Mouse (Mus musculus) MEL (cell line): Measurements from ENCODE around the gene Kpnb1. TPM values are rescaled to one million over a fixed set of nuclear protein-coding genes. Genes with fewer than 3 reads are reported as not detected.
A peak's percentile ranks its signal among the peaks of the same experiment; 100 is the strongest.

Source experiments
- DNase-seq: peaks from one replicate; pipeline ENCODE4 v3.0.0; 2011; ENCODE audit warnings: low read depth, low spot score
- H3K27ac ChIP-seq: 2 replicates; pipeline ENCODE4 v1.5.1; 2012; ENCODE audit warnings: low read depth, mild to moderate bottlenecking, control low read depth, low read length, moderate library complexity; ENCODE audit not compliant: control insufficient read depth
- H3K27me3 ChIP-seq, 2 experiments: fragments of 150-350 bp in 1 of 2; sonication (generic) in 1 of 2; 2 replicates each; pipeline ENCODE4 v1.6.1; 2012; ENCODE audit warnings: low read length in 2 of 2, mild to moderate bottlenecking in 2 of 2, improper control_type of control experiment in 1 of 2, moderate library complexity in 1 of 2; ENCODE audit not compliant: insufficient read depth in 2 of 2, control insufficient read depth in 1 of 2
- H3K36me3 ChIP-seq, 2 experiments: 2 replicates each; pipeline ENCODE4 v1.6.1; 2012 to 2014; ENCODE audit warnings: low read length in 2 of 2, improper control_type of control experiment in 1 of 2, inconsistent platforms in 1 of 2, mild to moderate bottlenecking in 1 of 2; ENCODE audit not compliant: insufficient read depth in 2 of 2, control insufficient read depth in 1 of 2
- H3K4me1 ChIP-seq, 2 experiments: fragments of 150-350 bp in 1 of 2; sonication (generic) in 1 of 2; 2 replicates each; pipeline ENCODE4 v1.6.1; 2012; ENCODE audit warnings: low read length in 2 of 2, improper control_type of control experiment in 1 of 2, mild to moderate bottlenecking in 1 of 2; ENCODE audit not compliant: insufficient read depth in 2 of 2, control insufficient read depth in 1 of 2
- H3K4me3 ChIP-seq, 2 experiments: fragments of 150-350 bp in 1 of 2; sonication (generic) in 1 of 2; 2 replicates each; pipeline ENCODE4 v1.5.1; 2012; ENCODE audit warnings: low read depth in 2 of 2, low read length in 2 of 2, mild to moderate bottlenecking in 2 of 2, moderate library complexity in 2 of 2, control low read depth in 1 of 2, improper control_type of control experiment in 1 of 2; ENCODE audit not compliant: control insufficient read depth in 1 of 2, insufficient read depth in 1 of 2
- H3K79me2 ChIP-seq: 2 replicates; pipeline ENCODE4 v1.6.1; 2012; ENCODE audit warnings: mild to moderate bottlenecking, low read length, moderate library complexity; ENCODE audit not compliant: control insufficient read depth, poor library complexity, insufficient read depth
- H3K9ac ChIP-seq: 2 replicates; pipeline ENCODE4 v1.6.1; 2012; ENCODE audit warnings: low read depth, mild to moderate bottlenecking, control low read depth, low read length, moderate library complexity; ENCODE audit not compliant: control insufficient read depth, poor library complexity, severe bottlenecking
- H3K9me3 ChIP-seq: fragments of 150-350 bp; sonication (generic); replicated peaks from 2 replicates; pipeline ENCODE4 v1.6.1; 2012; ENCODE audit warnings: mild to moderate bottlenecking, low read length, improper control_type of control experiment, moderate library complexity; ENCODE audit not compliant: insufficient read depth
- BHLHE40 ChIP-seq: IDR thresholded peaks from 2 replicates; pipeline ENCODE4 v1.6.1; 2012; ENCODE audit warnings: low read depth, mild to moderate bottlenecking, inconsistent platforms, low read length, improper control_type of control experiment, borderline replicate concordance
- E2F4 ChIP-seq: IDR thresholded peaks from 2 replicates; pipeline ENCODE4 v1.6.1; 2011; ENCODE audit warnings: low read depth, low read length, improper control_type of control experiment, borderline replicate concordance
- ELF1 ChIP-seq: IDR thresholded peaks from 2 replicates; pipeline ENCODE4 v1.6.1; 2014; ENCODE audit warnings: low read depth, mild to moderate bottlenecking, inconsistent platforms, low read length, improper control_type of control experiment, moderate library complexity
- EP300 ChIP-seq, 2 experiments: IDR thresholded peaks; 2 replicates each; pipeline ENCODE4 v1.6.1; 2011; ENCODE audit warnings: improper control_type of control experiment in 2 of 2, low read length in 2 of 2, low read depth in 1 of 2, mild to moderate bottlenecking in 1 of 2
- ETS1 ChIP-seq: IDR thresholded peaks from 2 replicates; pipeline ENCODE4 v1.6.1; 2012; ENCODE audit warnings: low read depth, mild to moderate bottlenecking, inconsistent platforms, low read length, improper control_type of control experiment, moderate library complexity
- GATA1 ChIP-seq: IDR thresholded peaks from 2 replicates; pipeline ENCODE4 v1.6.1; 2011; ENCODE audit warnings: low read depth, low read length, improper control_type of control experiment
- HCFC1 ChIP-seq: IDR thresholded peaks from 2 replicates; pipeline ENCODE4 v1.6.1; 2012; ENCODE audit warnings: low read depth, mild to moderate bottlenecking, inconsistent platforms, low read length, improper control_type of control experiment, moderate library complexity
- MAFK ChIP-seq: IDR thresholded peaks from 2 replicates; pipeline ENCODE4 v1.6.1; 2011; ENCODE audit warnings: low read depth, mild to moderate bottlenecking, low read length, improper control_type of control experiment, borderline replicate concordance
- MXI1 ChIP-seq: IDR thresholded peaks from 2 replicates; pipeline ENCODE4 v1.6.1; 2011; ENCODE audit warnings: mild to moderate bottlenecking, low read depth, low read length, improper control_type of control experiment
- MYB ChIP-seq: IDR thresholded peaks from 2 replicates; pipeline ENCODE4 v1.6.1; 2011; ENCODE audit warnings: mild to moderate bottlenecking, low read depth, low read length, improper control_type of control experiment
- MYC ChIP-seq: IDR thresholded peaks from 2 replicates; pipeline ENCODE4 v1.6.1; 2011; ENCODE audit warnings: low read depth, mild to moderate bottlenecking, low read length, improper control_type of control experiment, moderate library complexity
- NELFE ChIP-seq: IDR thresholded peaks from 2 replicates; pipeline ENCODE4 v1.6.1; 2011; ENCODE audit warnings: low read depth, low read length, improper control_type of control experiment
- POLR2A ChIP-seq, 2 experiments: IDR thresholded peaks; 2 replicates each; pipeline ENCODE4 v1.6.1; 2011 to 2012; ENCODE audit warnings: low read length in 2 of 2, mild to moderate bottlenecking in 2 of 2, control low read depth in 1 of 2, improper control_type of control experiment in 1 of 2, low read depth in 1 of 2, moderate library complexity in 1 of 2; ENCODE audit not compliant: control insufficient read depth in 1 of 2, insufficient read depth in 1 of 2, poor library complexity in 1 of 2
- POLR2AphosphoS2 ChIP-seq: IDR thresholded peaks from 2 replicates; pipeline ENCODE4 v1.6.1; 2011; ENCODE audit warnings: low read length, improper control_type of control experiment
- POLR2AphosphoS5 ChIP-seq: IDR thresholded peaks from 2 replicates; pipeline ENCODE4 v1.6.1; 2012; ENCODE audit warnings: low read depth, borderline replicate concordance, mild to moderate bottlenecking, inconsistent platforms, low read length, moderate library complexity, mixed read lengths
- RAD21 ChIP-seq: IDR thresholded peaks from 2 replicates; pipeline ENCODE4 v1.6.1; 2011; ENCODE audit warnings: mild to moderate bottlenecking, low read depth, low read length, improper control_type of control experiment
- RCOR1 ChIP-seq: IDR thresholded peaks from 2 replicates; pipeline ENCODE4 v1.6.1; 2012; ENCODE audit warnings: low read depth, mild to moderate bottlenecking, inconsistent platforms, low read length, improper control_type of control experiment
- SIN3A ChIP-seq: IDR thresholded peaks from 2 replicates; pipeline ENCODE4 v1.6.1; 2012; ENCODE audit warnings: low read length, improper control_type of control experiment, inconsistent platforms
- TAL1 ChIP-seq: IDR thresholded peaks from 2 replicates; pipeline ENCODE4 v1.6.1; 2012; ENCODE audit warnings: mild to moderate bottlenecking, inconsistent platforms, low read length, moderate library complexity, mixed read lengths
- TBP ChIP-seq: IDR thresholded peaks from 2 replicates; pipeline ENCODE4 v1.8.0; 2011; ENCODE audit warnings: low read depth, low read length, improper control_type of control experiment
- TCF12 ChIP-seq: IDR thresholded peaks from 2 replicates; pipeline ENCODE4 v1.6.1; 2014; ENCODE audit warnings: low read depth, mild to moderate bottlenecking, inconsistent platforms, low read length, improper control_type of control experiment, moderate library complexity
- UBTF ChIP-seq: IDR thresholded peaks from 2 replicates; pipeline ENCODE4 v1.6.1; 2012; ENCODE audit warnings: low read depth, mild to moderate bottlenecking, inconsistent platforms, low read length, improper control_type of control experiment, moderate library complexity, borderline replicate concordance; ENCODE audit not compliant: insufficient read depth
- USF1 ChIP-seq: IDR thresholded peaks from 2 replicates; pipeline ENCODE4 v1.6.1; 2014; ENCODE audit warnings: low read depth, mild to moderate bottlenecking, inconsistent platforms, low read length, improper control_type of control experiment, moderate library complexity
- USF2 ChIP-seq, 2 experiments: IDR thresholded peaks; 2 replicates each; pipeline ENCODE4 v1.6.1; 2011 to 2012; ENCODE audit warnings: improper control_type of control experiment in 2 of 2, low read length in 2 of 2, borderline replicate concordance in 1 of 2, inconsistent platforms in 1 of 2, low read depth in 1 of 2, mild to moderate bottlenecking in 1 of 2; ENCODE audit not compliant: insufficient read depth in 1 of 2
- ZC3H11A ChIP-seq: IDR thresholded peaks from 2 replicates; pipeline ENCODE4 v1.6.1; 2012; ENCODE audit warnings: low read depth, mild to moderate bottlenecking, inconsistent platforms, low read length, improper control_type of control experiment
- ZMIZ1 ChIP-seq: IDR thresholded peaks from 2 replicates; pipeline ENCODE4 v1.6.1; 2012; ENCODE audit warnings: low read depth, mild to moderate bottlenecking, inconsistent platforms, low read length, improper control_type of control experiment, moderate library complexity
- ZNF384 ChIP-seq: IDR thresholded peaks from 2 replicates; pipeline ENCODE4 v1.6.1; 2012; ENCODE audit warnings: low read depth, mild to moderate bottlenecking, inconsistent platforms, low read length, improper control_type of control experiment
- polyA plus RNA-seq, 2 experiments: library from polyadenylated mRNA; stranded (reverse) in 1 of 2; unstranded in 1 of 2; fragments of >175 nt in 1 of 2; fragments of >200 nt in 1 of 2; gene quantifications; 2 replicates each; pipeline versions ENCODE4 v1.2.1 to v1.2.4; 2012; ENCODE audit warnings: low replicate concordance in 2 of 2, low read depth in 1 of 2; ENCODE audit not compliant: insufficient read length in 2 of 2, insufficient read depth in 1 of 2, missing spikeins in 1 of 2
- total RNA-seq: library from RNA; depleted of rRNA; stranded (reverse); fragments of 300-350 nt; gene quantifications from 2 replicates; pipeline ENCODE4 v1.2.3, GENCODE M21; 2012

Kpnb1 gene
- total and polyA plus RNA-seq, 3 experiments: 237 to 463 (median 275) TPM

- H3K36me3 ChIP-seq: peaks cover 0 to 34% of the 10 kb centered on the region in 2 experiments; a peak in 2 of 4 replicates
- no peak overlapping the region for H3K27ac ChIP-seq
- no peak for DNase-seq
- peak overlapping the region; percentile 62 to 88 for H3K4me3 ChIP-seq
- no peaks in the 10 kb centered on the region for H3K9me3 ChIP-seq
- TF ChIP-seq POLR2A (IDR thresholded peaks at IDR 0.05; ENCODE audit: control insufficient read depth in 1 of 2, insufficient read depth in 1 of 2, low read depth in 1 of 2, low read length in 2 of 2, poor library complexity in 1 of 2) (0 out of 4 replicates have a peak, but pooled peaks of 1 of the 2 experiments have one; percentile 14), EP300 (IDR thresholded peaks at IDR 0.05; ENCODE audit: low read depth in 1 of 2, low read length in 2 of 2) (no peak)
- H3K4me1 ChIP-seq: peaks cover 29 to 36% of the 10 kb centered on the region in 2 experiments
- no peaks in the 10 kb centered on the region; the same call in 1 of the 2 replicates for H3K79me2 ChIP-seq
- H3K27me3 ChIP-seq: no peaks in the 10 kb centered on the region
- peak overlapping the region; percentile 59 for H3K9ac ChIP-seq
Measured at GRCm38 (mm10) chr11:97127470-97128223, 60.0 kb downstream of the Kpnb1 start.

- Histone ChIP-seq H3K27me3 (no peaks in the 10 kb centered on the region), H3K79me2 (no peaks in the 10 kb centered on the region; the same call in 1 of the 2 replicates), H3K4me1 (peaks cover 29 to 36% of the 10 kb centered on the region in 2 experiments), H3K27ac (no peak overlapping the region), H3K9ac (peak overlapping the region; percentile 59), H3K9me3 (no peaks in the 10 kb centered on the region), H3K4me3 (peak overlapping the region; percentile 62 to 88), H3K36me3 (peaks cover 0 to 34% of the 10 kb centered on the region in 2 experiments; a peak in 2 of 4 replicates)
- peak; percentile 87 for DNase-seq
- no peak for TF ChIP-seq MAFK
- TF ChIP-seq E2F4: no peak
- no peak for TF ChIP-seq ZC3H11A
- TF ChIP-seq TAL1: no peak
- no peak for TF ChIP-seq USF1
- TF ChIP-seq NELFE: peak; percentile 51
- peak; percentile 15 for TF ChIP-seq MXI1
- TF ChIP-seq SIN3A: peak; percentile 11; the same call in 1 of the 2 replicates
- peak in 1 of 2 experiments; percentile 61; a peak in 1 of 4 replicates for TF ChIP-seq POLR2A (IDR thresholded peaks at IDR 0.05; ENCODE audit: control insufficient read depth in 1 of 2, insufficient read depth in 1 of 2, low read depth in 1 of 2, low read length in 2 of 2, poor library complexity in 1 of 2)
- TF ChIP-seq HCFC1: peak; percentile 62
- no peak for TF ChIP-seq RCOR1
- TF ChIP-seq TBP: no peak
- TF ChIP-seq ETS1: no peak
- no peak for TF ChIP-seq POLR2AphosphoS5
- TF ChIP-seq TCF12: no peak; the same call in 1 of the 2 replicates
- peak; percentile 36; the same call in 1 of the 2 replicates for TF ChIP-seq POLR2AphosphoS2
- TF ChIP-seq ZMIZ1: 0 out of 2 replicates have a peak, but pooled peaks have one; percentile 27
- TF ChIP-seq UBTF: no peak
- TF ChIP-seq USF2 (IDR thresholded peaks at IDR 0.05; ENCODE audit: borderline replicate concordance in 1 of 2, insufficient read depth in 1 of 2, low read depth in 1 of 2, low read length in 2 of 2): no peak
- TF ChIP-seq GATA1: no peak
- no peak for TF ChIP-seq MYB
- TF ChIP-seq ELF1: peak; percentile 70
- no peak for TF ChIP-seq BHLHE40
- no peak for TF ChIP-seq RAD21
- TF ChIP-seq ZNF384: no peak
- no peak for TF ChIP-seq MYC
Measured at GRCm38 (mm10) chr11:97126645-97127468, 60.8 kb downstream of the Kpnb1 start.
